Mouse (Mus musculus) C2C12 (cell line): ENCODE results near the gene Mst1.

Experiments
- CEBPB ChIP-seq: IDR thresholded peaks from one replicate; pipeline ENCODE4 v1.6.1; 2011; ENCODE audit warnings: low read depth, mild to moderate bottlenecking, control low read depth, moderate library complexity
- CTCF ChIP-seq: IDR thresholded peaks from one replicate; pipeline ENCODE4 v1.5.1; 2011; ENCODE audit not compliant: control insufficient read depth, insufficient read depth, insufficient read length
- MYOD1 ChIP-seq: IDR thresholded peaks from one replicate; pipeline ENCODE4 v1.6.1; 2011; ENCODE audit warnings: low read depth; ENCODE audit not compliant: control insufficient read depth, insufficient read length
- USF1 ChIP-seq: IDR thresholded peaks from one replicate; pipeline ENCODE4 v1.6.1; 2011; ENCODE audit warnings: low read depth, mild to moderate bottlenecking, control low read depth, moderate library complexity

DNA sequence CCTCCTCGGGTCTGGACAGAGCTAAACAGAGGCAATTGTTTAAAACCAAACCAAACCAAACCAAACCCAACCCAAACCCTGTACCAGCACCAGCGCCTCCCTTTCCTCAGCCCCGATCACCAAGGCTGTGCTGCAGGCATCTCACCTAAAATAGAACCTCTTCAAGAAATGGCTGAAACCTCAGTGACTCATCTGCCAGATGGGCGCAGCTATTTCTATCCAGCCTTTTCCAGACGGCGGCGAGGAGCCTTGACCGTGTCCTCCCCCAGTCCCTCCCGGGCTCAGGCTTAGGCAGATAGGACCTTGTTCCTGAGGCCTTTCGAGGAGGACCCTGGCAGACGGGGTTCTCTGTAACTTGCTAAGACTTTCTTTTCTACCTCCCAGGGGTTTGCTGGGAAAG is 48.0 kb downstream of the Mst1 start:
- TF ChIP-seq CTCF (no peak), USF1 (no peak), MYOD1 (no peak), CEBPB (no peak)
